Mouse (Mus musculus) CH12.LX (cell line): Measurements from ENCODE around the gene Ebf1.

Experiments used
- BHLHE40 ChIP-seq: IDR thresholded peaks from 2 replicates; pipeline ENCODE4 v1.6.1; 2011; ENCODE audit warnings: mild to moderate bottlenecking, low read depth, low read length, improper control_type of control experiment
- CHD2 ChIP-seq: IDR thresholded peaks from 2 replicates; pipeline ENCODE4 v1.6.1; 2011; ENCODE audit warnings: low read length, improper control_type of control experiment
- CTCF ChIP-seq, 2 experiments: IDR thresholded peaks in 1 of 2; conservative IDR thresholded peaks in 1 of 2; 2 replicates each; pipeline ENCODE4 v1.5.1; 2011 to 2012; ENCODE audit warnings: low read depth in 2 of 2, low read length in 2 of 2, improper control_type of control experiment in 1 of 2, inconsistent platforms in 1 of 2, mild to moderate bottlenecking in 1 of 2, moderate library complexity in 1 of 2
- EP300 ChIP-seq: IDR thresholded peaks from 2 replicates; pipeline ENCODE4 v1.6.1; 2011; ENCODE audit warnings: low read length, improper control_type of control experiment
- JUND ChIP-seq: conservative IDR thresholded peaks from 2 replicates; pipeline ENCODE4 v1.6.1; 2011; ENCODE audit warnings: low read depth, low read length, improper control_type of control experiment
- MAX ChIP-seq: IDR thresholded peaks from 2 replicates; pipeline ENCODE4 v1.6.1; 2011; ENCODE audit warnings: low read length, improper control_type of control experiment
- MAZ ChIP-seq: IDR thresholded peaks from 2 replicates; pipeline ENCODE4 v1.6.1; 2012; ENCODE audit warnings: low read depth, mild to moderate bottlenecking, inconsistent platforms, low read length, improper control_type of control experiment, moderate library complexity
- MEF2A ChIP-seq: IDR thresholded peaks from 2 replicates; pipeline ENCODE4 v1.6.1; 2014; ENCODE audit warnings: low read depth, mild to moderate bottlenecking, inconsistent platforms, low read length, improper control_type of control experiment, borderline replicate concordance
- NELFE ChIP-seq: IDR thresholded peaks from 2 replicates; pipeline ENCODE4 v1.6.1; 2011; ENCODE audit warnings: low read depth, low read length, improper control_type of control experiment
- POLR2A ChIP-seq: IDR thresholded peaks from 2 replicates; pipeline ENCODE4 v1.6.1; 2011; ENCODE audit warnings: low read depth, mild to moderate bottlenecking, improper control_type of control experiment, low read length
- RCOR1 ChIP-seq: conservative IDR thresholded peaks from 2 replicates; pipeline ENCODE4 v1.6.1; 2012; ENCODE audit warnings: low read depth, mild to moderate bottlenecking, inconsistent platforms, low read length, improper control_type of control experiment
- USF1 ChIP-seq: IDR thresholded peaks from 2 replicates; pipeline ENCODE4 v1.6.1; 2014; ENCODE audit warnings: low read depth, mild to moderate bottlenecking, inconsistent platforms, low read length, improper control_type of control experiment
- ZMIZ1 ChIP-seq: IDR thresholded peaks from 2 replicates; pipeline ENCODE4 v1.6.1; 2012; ENCODE audit warnings: low read depth, mild to moderate bottlenecking, inconsistent platforms, low read length, improper control_type of control experiment

DNA sequence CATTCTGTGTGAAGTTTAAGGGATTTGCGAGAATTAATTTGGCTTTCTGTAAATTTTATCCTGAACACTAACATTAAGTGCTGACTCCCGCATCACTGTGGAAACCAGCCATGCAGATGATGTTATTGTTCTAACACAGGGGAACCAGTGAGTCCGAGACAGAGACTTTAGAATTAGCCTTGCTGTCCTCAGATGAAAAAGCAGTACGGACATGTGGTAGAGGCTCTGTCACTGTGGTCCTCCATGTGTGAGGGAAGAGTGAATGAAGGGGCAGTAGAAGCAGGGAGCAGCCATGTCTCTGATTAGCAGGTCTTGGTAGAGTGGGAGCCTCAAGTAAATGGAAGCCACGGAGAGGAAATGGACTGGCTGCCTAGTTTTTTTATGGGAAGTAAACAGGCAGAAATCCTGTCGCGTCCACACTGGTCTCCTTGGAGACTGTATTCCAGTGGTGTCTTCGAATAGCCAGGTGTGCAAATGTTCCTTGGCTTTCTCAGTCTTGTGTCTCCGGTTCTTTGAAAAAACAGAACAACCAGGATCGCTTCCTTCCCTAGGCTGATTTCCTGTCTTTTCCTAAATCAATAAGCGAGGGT is 84.2 kb downstream of the Ebf1 start:
- TF ChIP-seq RCOR1: no peak
- no peak for TF ChIP-seq NELFE
- no peak for TF ChIP-seq CTCF (conservative IDR thresholded peaks at IDR 0.05 in 1 of 2, IDR thresholded peaks at IDR 0.05 in 1 of 2; ENCODE audit: low read depth in 2 of 2, low read length in 2 of 2)
- TF ChIP-seq POLR2A: no peak
- no peak for TF ChIP-seq MAZ
- TF ChIP-seq USF1: no peak
- TF ChIP-seq MAX: no peak
- no peak for TF ChIP-seq BHLHE40
- TF ChIP-seq CHD2: no peak
- no peak for TF ChIP-seq EP300
- TF ChIP-seq JUND: no peak
- no peak for TF ChIP-seq MEF2A
- no peak for TF ChIP-seq ZMIZ1
